Mouse (Mus musculus) embryonic facial prominence, embryonic 15.5 days (tissue): ENCODE measurements around the gene Asna1. TPM values are rescaled to one million over a fixed set of nuclear protein-coding genes. Genes with fewer than 3 reads are reported as not detected.

Source experiments
- ATAC-seq: fragments of 200-750 bp; cut with Nextera tagmentation; 2 replicates; pipeline ENCODE4 v1.8.0; 2017; ENCODE audit warnings: low read depth, moderate TSS enrichment; ENCODE audit not compliant: insufficient number of reproducible peaks, low FRiP score, low TSS enrichment
- H3K27ac ChIP-seq: fragments of 300-500 bp; sonication (generic); replicated peaks from 2 replicates; pipeline ENCODE4 v1.5.1; 2015; ENCODE audit warnings: mild to moderate bottlenecking, inconsistent platforms
- H3K27me3 ChIP-seq: fragments of 300-500 bp; sonication (generic); 2 replicates; pipeline ENCODE4 v1.6.1; 2015; ENCODE audit warnings: inconsistent platforms
- H3K36me3 ChIP-seq: fragments of 300-500 bp; sonication (generic); 2 replicates; pipeline ENCODE4 v1.6.1; 2015; ENCODE audit warnings: mild to moderate bottlenecking, inconsistent platforms
- H3K4me1 ChIP-seq: fragments of 300-500 bp; sonication (generic); 2 replicates; pipeline ENCODE4 v1.6.1; 2015; ENCODE audit warnings: inconsistent platforms
- H3K4me2 ChIP-seq: fragments of 300-500 bp; sonication (generic); replicated peaks from 2 replicates; pipeline ENCODE4 v1.6.1; 2015; ENCODE audit warnings: mild to moderate bottlenecking, inconsistent platforms
- H3K4me3 ChIP-seq: fragments of 300-500 bp; sonication (generic); replicated peaks from 2 replicates; pipeline ENCODE4 v1.5.1; 2015; ENCODE audit warnings: mild to moderate bottlenecking, inconsistent platforms
- H3K9ac ChIP-seq: fragments of 300-500 bp; sonication (generic); 2 replicates; pipeline ENCODE4 v1.6.1; 2015; ENCODE audit warnings: inconsistent platforms
- H3K9me3 ChIP-seq: fragments of 300-500 bp; sonication (generic); replicated peaks from 2 replicates; pipeline ENCODE4 v1.6.1; 2016; ENCODE audit warnings: inconsistent platforms
- WGBS: fragments of 180-500 bp; shearing (Covaris S2); methylation state at CpG from one replicate; pipeline ENCODE4 v1.1.7; 2015; 5-methylcytosine and 5-hydroxymethylcytosine counted together
- polyA plus RNA-seq: library from polyadenylated mRNA; unstranded; fragments of >200 nt; fragmentation: Nextera tagmentation; extraction: Ambion mirVana; gene quantifications from 2 replicates; pipeline ENCODE4 v1.2.1, GENCODE M21; 2015

The Asna1 gene
- polyA plus RNA-seq, 1 experiment from 2014 or later = 119 TPM

- Histone ChIP-seq H3K27me3 (peaks cover 9% of the 10 kb centered on the region), H3K9me3 (no peaks in the 10 kb centered on the region), H3K27ac (peak overlapping the region; percentile 80), H3K4me2 (peak overlapping the region; percentile 99), H3K4me1 (peaks cover 93% of the 10 kb centered on the region), H3K9ac (peak overlapping the region; percentile 22; the same call in 1 of the 2 replicates), H3K4me3 (peak overlapping the region; percentile 67), H3K36me3 (no peaks in the 10 kb centered on the region)
- WGBS = 3% methylated on average over 37 of the region's 42 CpGs
- peak; percentile 12 for ATAC-seq
These were observed 45.3 kb downstream of the Asna1 start for GRCm38 (mm10) chr8:84979599-84980421.

- no peaks in the 10 kb centered on the region for H3K9me3 ChIP-seq
- WGBS = under 1% methylated on average over 63 of the region's 63 CpGs
- peak within 1 kb of the TSS; percentile 99 for H3K4me2 ChIP-seq
- peak; percentile 66 for ATAC-seq
- H3K27me3 ChIP-seq = peaks cover 9% of the 10 kb centered on the region
- H3K9ac ChIP-seq = peak within 1 kb of the TSS; percentile 62
- H3K36me3 ChIP-seq = peaks cover 14% of the 10 kb centered on the region
- H3K27ac ChIP-seq = peak within 1 kb of the TSS; percentile 91
- peak within 1 kb of the TSS; percentile 67 for H3K4me3 ChIP-seq
- H3K4me1 ChIP-seq = peaks cover 87% of the 10 kb centered on the region
These were observed 46.7 kb downstream of the Asna1 start, which contains the start of gene Junb for GRCm38 (mm10) chr8:84978248-84978940. Junb (minus strand) TSS chr8:84978718.

GRCm38 (mm10) chr8:84977435-84978247, 47.4 kb downstream of the Asna1 start:
- WGBS = under 1% methylated on average over 70 of the region's 70 CpGs
- peaks cover 84% of the 10 kb centered on the region for H3K4me1 ChIP-seq
- ATAC-seq = no peak
- peak overlapping the region; percentile 91 for H3K27ac ChIP-seq
- H3K9ac ChIP-seq = peak overlapping the region; percentile 62
- H3K9me3 ChIP-seq = no peaks in the 10 kb centered on the region
- peak overlapping the region; percentile 67 for H3K4me3 ChIP-seq
- H3K27me3 ChIP-seq = peaks cover 9% of the 10 kb centered on the region
- H3K36me3 ChIP-seq = peaks cover 20% of the 10 kb centered on the region
- peak overlapping the region; percentile 99 for H3K4me2 ChIP-seq

- WGBS = under 1% methylated on average over 25 of the region's 25 CpGs
- Histone ChIP-seq H3K9me3 (no peaks in the 10 kb centered on the region), H3K4me1 (peaks cover 77% of the 10 kb centered on the region), H3K36me3 (peaks cover 27% of the 10 kb centered on the region), H3K4me3 (peak overlapping the region; percentile 67), H3K27ac (peak overlapping the region; percentile 87), H3K27me3 (peaks cover 9% of the 10 kb centered on the region), H3K9ac (peak overlapping the region; percentile 42), H3K4me2 (peak overlapping the region; percentile 99)
- ATAC-seq = no peak
These were observed 48.2 kb downstream of the Asna1 start for GRCm38 (mm10) chr8:84976763-84977434.

- peak; percentile 81 for ATAC-seq
- Histone ChIP-seq H3K4me3 (peak overlapping the region; percentile 67), H3K9me3 (no peaks in the 10 kb centered on the region), H3K27me3 (peaks cover 9% of the 10 kb centered on the region), H3K36me3 (peaks cover 34% of the 10 kb centered on the region), H3K4me1 (peaks cover 72% of the 10 kb centered on the region), H3K27ac (peak overlapping the region; percentile 87), H3K9ac (peak overlapping the region; percentile 42), H3K4me2 (peak overlapping the region; percentile 99)
- under 1% methylated on average over 59 of the region's 61 CpGs for WGBS
These were observed 48.9 kb downstream of the Asna1 start for GRCm38 (mm10) chr8:84976031-84976762.

GRCm38 (mm10) chr8:84975434-84975833, 49.6 kb downstream of the Asna1 start:
- H3K27me3 ChIP-seq = peaks cover 9% of the 10 kb centered on the region
- ATAC-seq = no peak
- no peak overlapping the region for H3K9ac ChIP-seq
- peaks cover 72% of the 10 kb centered on the region for H3K4me1 ChIP-seq
- peak overlapping the region; percentile 99 for H3K4me2 ChIP-seq
- peak overlapping the region; percentile 87 for H3K27ac ChIP-seq
- H3K9me3 ChIP-seq = no peaks in the 10 kb centered on the region
- peak overlapping the region; percentile 67; the same call in 1 of the 2 replicates for H3K4me3 ChIP-seq
- peaks cover 39% of the 10 kb centered on the region for H3K36me3 ChIP-seq
- WGBS = 27% methylated on average over 7 of the region's 7 CpGs

- Histone ChIP-seq H3K27ac (peak overlapping the region; percentile 48; the same call in 1 of the 2 replicates), H3K27me3 (peaks cover 9% of the 10 kb centered on the region), H3K4me1 (peaks cover 66% of the 10 kb centered on the region), H3K4me2 (no peak overlapping the region), H3K4me3 (no peak overlapping the region), H3K9ac (no peak overlapping the region), H3K36me3 (peaks cover 39% of the 10 kb centered on the region), H3K9me3 (no peaks in the 10 kb centered on the region)
- no peak for ATAC-seq
- WGBS = 64% methylated on average over 8 of the region's 8 CpGs
These were observed 50.4 kb downstream of the Asna1 start for GRCm38 (mm10) chr8:84974543-84975142.

GRCm38 (mm10) chr8:84973803-84974542, 51.1 kb downstream of the Asna1 start:
- no peak overlapping the region for H3K27ac ChIP-seq

GRCm38 (mm10) chr8:84973079-84973478, 52.0 kb downstream of the Asna1 start:
- Histone ChIP-seq H3K27me3 (peaks cover 9% of the 10 kb centered on the region), H3K4me2 (no peak overlapping the region), H3K4me1 (peaks cover 58% of the 10 kb centered on the region), H3K4me3 (no peak overlapping the region), H3K9ac (no peak overlapping the region), H3K27ac (no peak overlapping the region), H3K9me3 (no peaks in the 10 kb centered on the region), H3K36me3 (peaks cover 39% of the 10 kb centered on the region)
- WGBS = 87% methylated on average over 1 of the region's 1 CpGs
- no peak for ATAC-seq

More at GRCm38 (mm10) chr8:84973803-84974542, 51.1 kb downstream of the Asna1 start:
- Histone ChIP-seq H3K4me2 (no peak overlapping the region), H3K27me3 (peaks cover 9% of the 10 kb centered on the region), H3K9ac (no peak overlapping the region), H3K9me3 (no peaks in the 10 kb centered on the region), H3K4me3 (no peak overlapping the region), H3K36me3 (peaks cover 39% of the 10 kb centered on the region), H3K4me1 (peaks cover 59% of the 10 kb centered on the region)
- 58% methylated on average over 4 of the region's 4 CpGs for WGBS
- ATAC-seq = no peak
